Mouse (Mus musculus) embryonic fibroblast, embryonic 13.5 days (primary cell): ENCODE measurements at regions not wholly inside any gene's neighbourhood (a gene's known extent, or its start where the extent isn't known, plus 50 kb on each side); places are given as distances from the start of the nearest gene placed in this dataset.

Source experiments
- CTCF ChIP-seq: IDR thresholded peaks from 2 replicates; pipeline ENCODE4 v1.5.1; 2011; ENCODE audit warnings: mild to moderate bottlenecking, control low read depth, low read length, moderate library complexity, borderline replicate concordance; ENCODE audit not compliant: insufficient read depth
- POLR2A ChIP-seq: IDR thresholded peaks from 2 replicates; pipeline ENCODE4 v1.6.1; 2011; ENCODE audit warnings: low read depth, mild to moderate bottlenecking, control low read depth, low read length, moderate library complexity

DNA sequence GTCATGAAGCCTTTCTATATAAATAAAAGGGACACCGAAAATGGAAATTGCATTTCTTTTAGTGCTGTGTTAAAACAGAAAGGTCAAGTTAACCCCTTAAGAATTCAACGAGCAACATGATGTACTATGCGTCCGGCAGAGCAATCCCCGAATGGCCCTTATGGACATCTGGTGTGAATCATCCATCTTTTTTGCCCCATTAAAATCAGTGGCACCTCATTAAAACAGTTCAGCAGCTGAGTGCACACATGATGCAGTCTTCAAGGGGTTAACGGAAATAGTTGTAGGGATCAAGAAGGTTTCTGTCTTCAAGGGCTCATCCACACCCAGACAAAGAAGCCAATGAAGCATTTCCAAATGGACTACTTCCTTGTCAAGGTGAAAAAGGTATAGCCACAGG, 284.1 kb upstream of the BC052040 start:
- no peak for TF ChIP-seq POLR2A
- no peak for TF ChIP-seq CTCF
